Mouse (Mus musculus): ENCODE measurements around the gene Gm17728. TPM values are rescaled to one million over a fixed set of nuclear protein-coding genes. Genes with fewer than 3 reads are reported as not detected.

Gene Gm17728
- polyA plus RNA-seq, 1 experiment from 2014 or later: not detected

Other genes with a start within 250 kb of the Gm17728 start
- gene Pabpc6, start 247.7 kb downstream of the Gm17728 start, polyA plus RNA-seq (2015; fragmentation: Nextera tagmentation; extraction: Ambion mirVana): not detected in 2 replicates